Mouse (Mus musculus) T-helper 1 cell (primary cell): ENCODE results near the gene D430041D05Rik.

Source experiments
- in situ Hi-C: fragments of 300-600 bp; cut with MboI, MseI; formaldehyde crosslinking; loops from one replicate; pipeline ENCODE4 v1.15.1; 2025; ENCODE audit warnings: high pct_unique_total_duplicates

Gene D430041D05Rik

GRCm38 (mm10) chr2:104163978-104164487 is 246.8 kb downstream of the D430041D05Rik start:
- in situ Hi-C loops: no loop called here

- in situ Hi-C loops: no loop called here
These were observed 247.4 kb downstream of the D430041D05Rik start for GRCm38 (mm10) chr2:104163418-104163817.

- in situ Hi-C loops: no loop called here
These were observed 253.0 kb downstream of the D430041D05Rik start for GRCm38 (mm10) chr2:104157831-104158230.

GRCm38 (mm10) chr2:104153876-104154275 is 256.9 kb downstream of the D430041D05Rik start:
- in situ Hi-C loops: no loop called here

GRCm38 (mm10) chr2:104153345-104153744 is 257.5 kb downstream of the D430041D05Rik start:
- in situ Hi-C loops: no loop called here

GRCm38 (mm10) chr2:104150608-104151397 is 260.0 kb downstream of the D430041D05Rik start:
- in situ Hi-C loops: no loop called here

- in situ Hi-C loops: loop anchor here (10.0 kb wide), 1 partner anchor 427 kb away; no protein-coding TSS in a partner anchor
These were observed 262.8 kb downstream of the D430041D05Rik start for GRCm38 (mm10) chr2:104147910-104148561.

- in situ Hi-C loops: loop anchor here (10.0 kb wide), 1 partner anchor 429 kb away; no protein-coding TSS in a partner anchor
These were observed 264.8 kb downstream of the D430041D05Rik start for GRCm38 (mm10) chr2:104145983-104146382.

- in situ Hi-C loops: loop anchor here (10.0 kb wide), 1 partner anchor 431 kb away; no protein-coding TSS in a partner anchor
These were observed 266.8 kb downstream of the D430041D05Rik start for GRCm38 (mm10) chr2:104144004-104144403.

GRCm38 (mm10) chr2:104142140-104142539 is 268.7 kb downstream of the D430041D05Rik start:
- in situ Hi-C loops: loop anchor here (10.0 kb wide), 1 partner anchor 433 kb away; no protein-coding TSS in a partner anchor

GRCm38 (mm10) chr2:104135920-104136319 is 274.9 kb downstream of the D430041D05Rik start:
- in situ Hi-C loops: no loop called here

- in situ Hi-C loops: no loop called here
These were observed 276.4 kb downstream of the D430041D05Rik start for GRCm38 (mm10) chr2:104134150-104135056.

GRCm38 (mm10) chr2:104133042-104133810 is 277.6 kb downstream of the D430041D05Rik start:
- in situ Hi-C loops: no loop called here

GRCm38 (mm10) chr2:104132266-104132859 is 278.4 kb downstream of the D430041D05Rik start:
- in situ Hi-C loops: no loop called here

GRCm38 (mm10) chr2:104130969-104131368 is 279.8 kb downstream of the D430041D05Rik start:
- in situ Hi-C loops: no loop called here

- in situ Hi-C loops: no loop called here
These were observed 280.6 kb downstream of the D430041D05Rik start for GRCm38 (mm10) chr2:104130165-104130564.

GRCm38 (mm10) chr2:104128803-104129531 is 281.8 kb downstream of the D430041D05Rik start:
- in situ Hi-C loops: loop anchor here (5.0 kb wide), 1 partner anchor 283 kb away; the partner anchor contains the start of gene D430041D05Rik

- in situ Hi-C loops: no loop called here
These were observed 286.7 kb downstream of the D430041D05Rik start for GRCm38 (mm10) chr2:104124071-104124470.

- in situ Hi-C loops: no loop called here
These were observed 287.3 kb downstream of the D430041D05Rik start for GRCm38 (mm10) chr2:104123540-104123939.
